Mouse (Mus musculus): ENCODE measurements around the gene Tspan4. TPM values are rescaled to one million over a fixed set of nuclear protein-coding genes. Genes with fewer than 3 reads are reported as not detected.

Gene Tspan4
- 54.3 and 57.1 TPM in 2 replicates for polyA plus RNA-seq (2015; fragmentation: Nextera tagmentation; extraction: Ambion mirVana)

GRCm38 (mm10) chr7:141475011-141475804 is at the start of gene Tspan4, which contains the start of gene Polr2l:
Gene Tspan4, plus strand, starts transcription at chr7:141475240.
Gene Polr2l, minus strand, starts transcription at chr7:141475132.
- H3K4me2 ChIP-seq, result peak within 1 kb of the TSS; percentile 94
- peak; percentile 81 for ATAC-seq (ENCODE audit: low read depth)
- peaks cover 26% of the 10 kb centered on the region for H3K36me3 ChIP-seq
- under 1% methylated on average over 87 of the region's 87 CpGs for WGBS
- H3K4me3 ChIP-seq, result peak within 1 kb of the TSS; percentile 59
- H3K4me1 ChIP-seq (replicated peaks), result peaks cover 49% of the 10 kb centered on the region
- peak within 1 kb of the TSS; percentile 88 for H3K27ac ChIP-seq (replicated peaks)
- no peaks in the 10 kb centered on the region for H3K9me3 ChIP-seq
- H3K9ac ChIP-seq, result peak within 1 kb of the TSS; percentile 82
- peaks cover 29% of the 10 kb centered on the region for H3K27me3 ChIP-seq

GRCm38 (mm10) chr7:141426948-141427730 is 47.9 kb upstream of the Tspan4 start:
- Histone ChIP-seq H3K9me3 (no peaks in the 10 kb centered on the region), H3K4me1 (replicated peaks) (peaks cover 24% of the 10 kb centered on the region), H3K27me3 (no peaks in the 10 kb centered on the region), H3K36me3 (peaks cover 37% of the 10 kb centered on the region), H3K27ac (replicated peaks) (no peak overlapping the region), H3K4me3 (no peak overlapping the region), H3K9ac (no peak overlapping the region), H3K4me2 (no peak overlapping the region)
- no peak for ATAC-seq (ENCODE audit: low read depth)
- 86% methylated on average over 12 of the region's 12 CpGs for WGBS

- Histone ChIP-seq H3K4me1 (replicated peaks) (peaks cover 38% of the 10 kb centered on the region), H3K9ac (peak overlapping the region; percentile 87), H3K9me3 (no peaks in the 10 kb centered on the region), H3K4me3 (peak overlapping the region; percentile 62), H3K27ac (replicated peaks) (peak overlapping the region; percentile 87), H3K36me3 (peaks cover 52% of the 10 kb centered on the region), H3K4me2 (peak overlapping the region; percentile 88), H3K27me3 (no peaks in the 10 kb centered on the region)
- ATAC-seq (ENCODE audit: low read depth), result 0 out of 2 replicates have a peak, but pooled peaks have one; percentile 5
- WGBS, result 47% methylated on average over 5 of the region's 5 CpGs
These were observed 46.3 kb upstream of the Tspan4 start for GRCm38 (mm10) chr7:141428701-141429100.

GRCm38 (mm10) chr7:141429310-141429709 is 45.7 kb upstream of the Tspan4 start, which contains the start of gene Cend1:
Gene Cend1, minus strand, starts transcription at chr7:141429491.
- peaks cover 44% of the 10 kb centered on the region for H3K4me1 ChIP-seq (replicated peaks)
- peak within 1 kb of the TSS; percentile 87 for H3K27ac ChIP-seq (replicated peaks)
- H3K9ac ChIP-seq, result peak within 1 kb of the TSS; percentile 87
- peak within 1 kb of the TSS; percentile 88 for H3K4me2 ChIP-seq
- peaks cover 55% of the 10 kb centered on the region for H3K36me3 ChIP-seq
- ATAC-seq (ENCODE audit: low read depth), result peak; percentile 86
- WGBS, result 3% methylated on average over 19 of the region's 19 CpGs
- peak within 1 kb of the TSS; percentile 62 for H3K4me3 ChIP-seq
- no peaks in the 10 kb centered on the region for H3K27me3 ChIP-seq
- H3K9me3 ChIP-seq, result no peaks in the 10 kb centered on the region

GRCm38 (mm10) chr7:141429840-141430584 is 45.0 kb upstream of the Tspan4 start:
- peak overlapping the region; percentile 87 for H3K27ac ChIP-seq (replicated peaks)
- ATAC-seq (ENCODE audit: low read depth), result peak; percentile 44; the same call in 1 of the 2 replicates
- 58% methylated on average over 9 of the region's 9 CpGs for WGBS

GRCm38 (mm10) chr7:141430585-141431240 is 44.3 kb upstream of the Tspan4 start:
- Histone ChIP-seq H3K9me3 (no peaks in the 10 kb centered on the region), H3K36me3 (peaks cover 55% of the 10 kb centered on the region), H3K27ac (replicated peaks) (no peak overlapping the region), H3K4me1 (replicated peaks) (peaks cover 58% of the 10 kb centered on the region), H3K9ac (no peak overlapping the region), H3K4me2 (no peak overlapping the region), H3K27me3 (no peaks in the 10 kb centered on the region), H3K4me3 (no peak overlapping the region)
- no peak for ATAC-seq (ENCODE audit: low read depth)
- WGBS, result 94% methylated on average over 9 of the region's 9 CpGs

More at GRCm38 (mm10) chr7:141429840-141430584, 45.0 kb upstream of the Tspan4 start:
- Histone ChIP-seq H3K36me3 (peaks cover 55% of the 10 kb centered on the region), H3K4me3 (no peak overlapping the region), H3K4me1 (replicated peaks) (peaks cover 51% of the 10 kb centered on the region), H3K4me2 (peak overlapping the region; percentile 88), H3K9ac (peak overlapping the region; percentile 87; the same call in 1 of the 2 replicates), H3K9me3 (no peaks in the 10 kb centered on the region), H3K27me3 (no peaks in the 10 kb centered on the region)

- no peak overlapping the region for H3K9ac ChIP-seq
- H3K9me3 ChIP-seq, result no peaks in the 10 kb centered on the region
- H3K27ac ChIP-seq (replicated peaks), result no peak overlapping the region
- no peak for ATAC-seq (ENCODE audit: low read depth)
- H3K27me3 ChIP-seq, result no peaks in the 10 kb centered on the region
- no peak overlapping the region for H3K4me3 ChIP-seq
- peaks cover 67% of the 10 kb centered on the region for H3K4me1 ChIP-seq (replicated peaks)
- H3K36me3 ChIP-seq, result peaks cover 51% of the 10 kb centered on the region
- 94% methylated on average over 19 of the region's 19 CpGs for WGBS
- H3K4me2 ChIP-seq, result no peak overlapping the region
These were observed 43.4 kb upstream of the Tspan4 start for GRCm38 (mm10) chr7:141431434-141432185.

- Histone ChIP-seq H3K4me3 (no peak overlapping the region), H3K9ac (0 out of 2 replicates have a peak overlapping the region, but pooled peaks have one; percentile 86), H3K4me2 (no peak overlapping the region), H3K27me3 (no peaks in the 10 kb centered on the region), H3K27ac (replicated peaks) (no peak overlapping the region), H3K36me3 (peaks cover 45% of the 10 kb centered on the region), H3K9me3 (no peaks in the 10 kb centered on the region), H3K4me1 (replicated peaks) (peaks cover 73% of the 10 kb centered on the region)
- WGBS, result 86% methylated on average over 8 of the region's 8 CpGs
- ATAC-seq (ENCODE audit: low read depth), result no peak
These were observed 42.8 kb upstream of the Tspan4 start for GRCm38 (mm10) chr7:141432186-141432611.

- ATAC-seq (ENCODE audit: low read depth), result no peak
- peak overlapping the region; percentile 86 for H3K9ac ChIP-seq
- no peaks in the 10 kb centered on the region for H3K9me3 ChIP-seq
- H3K4me2 ChIP-seq, result peak overlapping the region; percentile 95
- H3K4me1 ChIP-seq (replicated peaks), result peaks cover 77% of the 10 kb centered on the region
- H3K27ac ChIP-seq (replicated peaks), result no peak overlapping the region
- H3K4me3 ChIP-seq, result peak overlapping the region; percentile 64; the same call in 1 of the 2 replicates
- H3K27me3 ChIP-seq, result no peaks in the 10 kb centered on the region
- 86% methylated on average over 6 of the region's 6 CpGs for WGBS
- H3K36me3 ChIP-seq, result peaks cover 40% of the 10 kb centered on the region
These were observed 42.1 kb upstream of the Tspan4 start for GRCm38 (mm10) chr7:141432741-141433516.

Data from neural tube, embryonic 13.5 days (tissue).